Mouse (Mus musculus) left cerebral cortex, adult 18-20 months (tissue): ENCODE measurements around the gene Ccrl2. TPM values are rescaled to one million over a fixed set of nuclear protein-coding genes. Genes with fewer than 3 reads are reported as not detected.

Source experiments
- total RNA-seq, 2 experiments: library from RNA; stranded (reverse); gene quantifications; 2 replicates each; pipeline ENCODE4 v1.2.3; 2021

Gene Ccrl2
- total RNA-seq, 2 experiments from 2014 or later = 0.82 to 1.2 TPM

Other genes with a start within 250 kb of the Ccrl2 start
- not detected for gene Prss44, start 243.5 kb downstream of the Ccrl2 start, total RNA-seq
- gene Prss43, start 230.8 kb downstream of the Ccrl2 start, total RNA-seq = under 1 TPM in 1 of 2 experiments, not detected in 1; 0.28 TPM
- under 1 TPM; 0.47 to 0.60 TPM for gene Prss45, start 222.9 kb downstream of the Ccrl2 start, total RNA-seq
- not detected for gene Prss46, start 213.0 kb downstream of the Ccrl2 start, total RNA-seq
- gene Prss50, start 199.6 kb downstream of the Ccrl2 start, total RNA-seq = 1 to 10 TPM; 1.1 to 2.1 TPM
- gene Als2cl, start 177.6 kb downstream of the Ccrl2 start, total RNA-seq = 10 to 100 TPM; 10.6 to 14.2 TPM
- gene Tmie, start 177.4 kb downstream of the Ccrl2 start, total RNA-seq = 1 to 10 TPM; 3.2 to 4.3 TPM
- gene Fam240a, start 140.7 kb downstream of the Ccrl2 start, total RNA-seq = not detected
- under 1 TPM; 0.26 to 0.52 TPM for gene Tdgf1, start 111.4 kb downstream of the Ccrl2 start, total RNA-seq
- gene Lrrc2, start 106.0 kb downstream of the Ccrl2 start, total RNA-seq = 1 to 10 TPM in 1 of 2 experiments, under 1 TPM in 1; 0.88 to 1.2 TPM
- under 1 TPM; 0.37 to 0.79 TPM for gene Rtp3, start 66.9 kb downstream of the Ccrl2 start, total RNA-seq
- gene Ltf, start 38.2 kb downstream of the Ccrl2 start, total RNA-seq = under 1 TPM in 1 of 2 experiments, not detected in 1; 0.72 TPM
- 10 to 100 TPM; 43.9 to 48.6 TPM for gene Lrrfip2, start 60.1 kb upstream of the Ccrl2 start, total RNA-seq
- 10 to 100 TPM; 17.1 to 17.3 TPM for gene Mlh1, start 214.3 kb upstream of the Ccrl2 start, total RNA-seq
- gene Epm2aip1, start 214.4 kb upstream of the Ccrl2 start, total RNA-seq = 10 to 100 TPM; 87.2 to 87.9 TPM